Mouse (Mus musculus) left cerebral cortex, adult 11 months (tissue): ENCODE results near the gene 0610010K14Rik.

Experiments used
- DNase-seq: peaks from one replicate; pipeline ENCODE4 v3.0.0; 2022; ENCODE audit warnings: low spot score

The 0610010K14Rik gene

GRCm38 (mm10) chr11:70234497-70234896 lies 3.2 kb downstream of the 0610010K14Rik start:
- DNase-seq = no peak

DNA sequence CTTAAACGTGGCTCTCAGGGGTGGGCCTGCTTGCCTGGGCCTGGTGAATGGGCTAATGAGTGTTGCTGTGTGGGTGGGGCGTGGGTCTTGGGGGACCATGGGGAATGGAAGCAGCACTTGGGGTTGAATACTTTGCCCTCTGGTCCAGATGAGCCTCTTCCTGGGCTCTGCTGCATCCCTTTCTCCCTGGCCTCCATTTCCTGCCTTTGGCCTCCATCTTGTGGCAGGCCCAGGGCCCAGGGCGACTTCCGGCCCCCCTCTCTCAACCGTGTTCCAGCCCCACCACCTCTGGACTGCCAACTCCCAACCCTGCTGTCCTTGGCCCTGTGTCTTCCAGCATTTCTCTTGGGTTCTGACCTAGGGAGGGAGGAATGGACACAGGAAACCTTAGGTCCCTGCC lies 3.7 kb downstream of the 0610010K14Rik start:
- DNase-seq = no peak

DNA sequence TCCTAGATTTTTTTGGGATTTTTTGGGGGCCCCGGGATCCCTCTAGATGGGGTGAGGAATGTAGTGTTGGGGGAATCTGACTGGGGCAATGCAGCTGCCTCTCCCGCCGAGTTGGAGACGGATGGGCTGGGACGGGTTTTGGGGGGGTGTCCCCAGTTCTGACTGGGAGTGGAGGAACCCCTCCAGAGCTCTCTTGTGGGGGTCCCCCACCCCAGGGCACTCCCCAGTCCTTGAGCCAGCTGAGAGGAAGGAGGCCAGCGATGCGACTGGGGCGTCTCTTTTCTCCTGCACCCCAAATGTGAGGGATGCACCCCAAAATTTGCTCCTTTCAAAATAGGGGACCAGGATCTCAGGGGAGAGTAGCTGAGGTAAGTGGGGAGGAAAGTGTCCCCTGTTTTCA lies 4.7 kb downstream of the 0610010K14Rik start:
- DNase-seq = no peak

- no peak for DNase-seq
Measured at GRCm38 (mm10) chr11:70232546-70232945, 5.2 kb downstream of the 0610010K14Rik start.

DNA sequence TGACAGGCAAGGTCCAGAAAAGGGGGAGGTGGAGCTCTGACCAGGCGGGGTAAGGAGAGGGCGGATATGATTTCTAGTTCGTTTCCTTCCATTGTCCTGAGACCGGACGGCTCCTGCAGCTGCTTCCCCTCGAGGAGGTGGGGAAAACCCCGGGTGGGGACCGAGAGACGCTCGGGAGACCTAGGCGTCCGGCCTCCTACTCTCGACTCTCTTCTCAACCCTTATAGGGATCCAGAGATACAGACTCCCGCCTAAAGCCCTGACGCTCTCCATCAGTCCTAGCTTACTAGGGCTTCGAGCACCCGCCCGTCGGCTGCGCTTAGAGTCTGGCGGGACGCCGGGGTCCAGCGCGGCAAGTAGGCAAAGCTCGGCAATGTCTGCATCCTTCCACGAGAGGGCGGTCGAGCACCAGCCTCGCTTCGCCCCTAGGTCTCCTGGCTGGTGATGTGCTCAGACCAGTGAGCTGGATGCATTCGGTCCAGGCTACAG lies 7.4 kb downstream of the 0610010K14Rik start:
- no peak for DNase-seq

- no peak for DNase-seq
Measured at GRCm38 (mm10) chr11:70229260-70230010, 8.3 kb downstream of the 0610010K14Rik start, which contains the start of gene Bcl6b. TSS of gene Bcl6b (minus strand) at chr11:70229798.

DNA sequence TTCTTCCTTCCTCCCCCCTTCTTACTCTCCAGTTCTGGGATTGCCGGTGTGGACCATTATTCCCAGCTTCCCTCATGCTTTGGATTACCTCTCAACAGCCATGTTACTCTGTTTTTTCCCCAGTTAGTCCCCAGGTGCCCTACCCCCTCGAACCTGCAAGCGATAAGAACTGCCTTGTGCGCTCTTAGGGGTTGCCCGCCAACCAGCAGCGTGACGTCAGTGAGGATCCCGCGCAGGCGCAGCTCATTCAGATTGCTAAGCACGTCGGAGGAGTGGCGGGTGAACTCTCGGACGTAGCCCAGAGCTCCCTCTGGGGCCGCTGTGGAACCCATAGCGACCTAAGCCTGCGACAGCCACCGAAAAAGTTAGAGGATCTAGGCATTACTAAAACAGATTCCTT lies 8.9 kb downstream of the 0610010K14Rik start:
- DNase-seq = no peak

- no peak for DNase-seq
Measured at GRCm38 (mm10) chr11:70227661-70228245, 10.0 kb downstream of the 0610010K14Rik start.

DNA sequence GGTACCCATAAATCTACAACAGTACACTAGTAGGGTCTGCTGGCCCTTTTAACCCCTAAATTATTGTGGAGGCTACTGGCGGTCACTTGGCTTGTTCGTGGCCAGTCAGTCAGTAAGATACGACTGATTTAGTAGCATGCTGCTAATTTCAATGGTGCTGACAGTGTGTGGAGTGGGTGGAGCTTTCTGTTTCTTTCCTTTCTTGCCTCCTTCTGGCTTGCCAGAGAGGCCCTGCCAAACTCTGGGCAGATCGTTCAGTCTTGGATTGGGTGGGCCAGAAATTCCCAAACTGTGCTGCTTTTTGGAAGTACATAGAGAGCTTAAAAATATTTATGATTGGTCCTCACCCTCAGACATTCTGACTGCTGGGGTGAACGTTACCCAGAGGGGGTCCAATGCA lies 10.6 kb downstream of the 0610010K14Rik start:
- no peak for DNase-seq

DNA sequence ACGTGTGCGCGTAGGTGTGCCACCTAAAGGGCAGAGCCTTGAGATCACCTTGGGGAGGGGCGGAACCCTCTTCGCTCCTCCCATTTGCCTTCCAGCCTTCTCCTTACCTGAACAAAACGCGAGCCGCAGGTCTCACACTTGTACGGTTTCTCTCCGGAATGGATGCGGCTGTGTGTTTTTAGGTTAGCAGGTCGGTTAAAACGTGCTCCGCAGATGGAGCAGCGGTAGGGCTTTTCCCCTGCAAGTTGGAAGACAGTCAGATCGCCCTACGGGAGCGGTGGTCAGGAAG lies 11.2 kb downstream of the 0610010K14Rik start:
- DNase-seq = no peak

DNA sequence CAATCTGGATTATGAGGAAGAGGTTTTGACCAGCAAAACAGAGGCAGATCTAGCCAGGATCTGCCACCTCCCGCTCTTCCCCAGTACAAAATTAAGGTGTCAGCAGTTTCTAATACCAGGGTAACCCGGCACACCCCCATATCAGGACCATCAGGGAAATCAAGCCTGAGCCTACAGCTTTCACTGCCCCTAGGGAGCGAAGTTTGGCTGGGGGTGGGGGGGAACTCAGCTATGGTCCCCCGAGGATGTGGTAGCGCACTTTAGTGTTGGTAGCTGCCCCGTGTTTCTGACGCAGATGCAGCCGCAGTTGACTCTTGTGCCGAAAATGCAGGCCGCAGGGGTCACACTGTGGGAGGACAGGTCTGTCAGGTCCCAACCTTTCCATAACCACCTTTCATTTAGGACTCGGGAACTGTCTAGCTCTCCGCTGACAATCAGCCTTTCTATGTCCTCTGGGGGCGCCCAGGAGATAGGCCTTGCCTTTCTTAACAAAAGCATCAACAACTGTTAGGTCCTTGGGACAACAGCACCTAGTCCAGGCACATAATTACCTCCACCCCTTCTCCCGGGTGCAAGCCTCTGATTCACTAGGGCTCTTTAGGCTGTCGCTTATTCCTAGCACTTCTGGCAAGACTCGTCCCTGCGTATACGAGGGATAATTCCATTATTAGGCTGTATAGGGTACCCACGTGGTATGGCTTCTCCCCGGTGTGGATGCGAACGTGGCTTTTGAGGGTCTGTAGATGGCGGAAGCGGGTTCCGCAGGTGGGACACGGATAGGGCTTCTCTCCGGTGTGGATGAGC lies 11.7 kb downstream of the 0610010K14Rik start:
- no peak for DNase-seq

DNA sequence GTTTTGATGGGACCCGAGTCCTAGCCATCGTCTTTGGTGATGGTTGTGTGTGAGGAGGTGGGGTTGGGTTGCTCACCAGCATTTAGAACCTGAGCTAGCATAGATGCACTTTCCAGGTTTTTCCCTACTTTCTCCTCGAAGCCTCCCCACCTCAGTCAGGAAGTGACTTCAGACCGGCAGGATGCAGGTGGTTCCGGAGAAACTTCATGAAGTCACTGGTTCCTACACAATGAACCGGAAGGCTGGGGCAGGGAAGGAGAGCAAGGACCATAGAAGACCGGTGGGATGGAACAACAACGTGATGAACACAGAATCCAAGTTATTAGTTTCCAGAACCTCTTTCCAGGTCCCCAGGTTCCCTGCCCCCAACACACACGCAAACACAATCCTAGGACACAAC lies 14.0 kb downstream of the 0610010K14Rik start:
- DNase-seq = no peak

DNA sequence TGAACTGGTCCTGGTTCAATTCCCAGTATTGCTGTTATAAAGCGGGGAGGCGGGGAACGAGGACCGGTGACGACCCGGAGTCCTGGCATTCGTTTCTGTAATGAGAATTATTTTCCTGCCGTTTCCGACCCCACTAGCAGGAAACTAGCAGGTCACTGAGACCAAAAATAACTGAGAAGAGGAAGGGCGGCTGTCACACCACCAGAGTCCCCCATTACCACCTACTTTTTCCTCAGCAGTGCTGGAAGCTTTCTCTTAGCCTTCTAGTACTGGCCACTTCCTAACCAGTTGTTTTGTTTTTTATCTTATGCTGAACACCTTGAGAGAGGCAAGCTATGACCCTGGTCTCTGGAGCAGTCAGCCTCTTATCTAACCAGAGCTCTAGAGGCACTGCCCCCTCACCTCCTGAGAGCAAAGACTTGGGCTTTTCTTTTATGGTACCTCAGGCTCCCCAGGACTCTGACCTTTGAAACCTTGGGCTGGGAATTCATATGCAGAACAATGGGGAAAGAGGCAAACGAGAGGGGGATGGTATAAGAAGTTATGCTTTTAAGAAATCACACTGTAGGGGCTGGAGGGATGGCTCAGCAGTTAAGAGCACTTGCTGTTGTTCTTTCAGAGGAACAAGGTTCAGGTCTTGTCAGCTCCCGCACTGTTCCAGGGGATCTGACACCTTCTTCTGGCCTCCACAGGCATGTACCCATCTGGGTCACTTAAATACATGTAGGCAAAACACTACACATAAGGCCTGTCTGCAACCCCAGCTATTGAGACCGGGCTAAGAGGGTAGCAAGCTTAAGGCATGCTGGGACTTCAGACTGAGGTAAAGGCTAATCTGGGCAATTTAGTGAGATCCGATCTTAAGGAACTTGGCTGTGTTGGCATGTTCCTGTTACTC lies 15.9 kb downstream of the 0610010K14Rik start:
- no peak for DNase-seq

DNA sequence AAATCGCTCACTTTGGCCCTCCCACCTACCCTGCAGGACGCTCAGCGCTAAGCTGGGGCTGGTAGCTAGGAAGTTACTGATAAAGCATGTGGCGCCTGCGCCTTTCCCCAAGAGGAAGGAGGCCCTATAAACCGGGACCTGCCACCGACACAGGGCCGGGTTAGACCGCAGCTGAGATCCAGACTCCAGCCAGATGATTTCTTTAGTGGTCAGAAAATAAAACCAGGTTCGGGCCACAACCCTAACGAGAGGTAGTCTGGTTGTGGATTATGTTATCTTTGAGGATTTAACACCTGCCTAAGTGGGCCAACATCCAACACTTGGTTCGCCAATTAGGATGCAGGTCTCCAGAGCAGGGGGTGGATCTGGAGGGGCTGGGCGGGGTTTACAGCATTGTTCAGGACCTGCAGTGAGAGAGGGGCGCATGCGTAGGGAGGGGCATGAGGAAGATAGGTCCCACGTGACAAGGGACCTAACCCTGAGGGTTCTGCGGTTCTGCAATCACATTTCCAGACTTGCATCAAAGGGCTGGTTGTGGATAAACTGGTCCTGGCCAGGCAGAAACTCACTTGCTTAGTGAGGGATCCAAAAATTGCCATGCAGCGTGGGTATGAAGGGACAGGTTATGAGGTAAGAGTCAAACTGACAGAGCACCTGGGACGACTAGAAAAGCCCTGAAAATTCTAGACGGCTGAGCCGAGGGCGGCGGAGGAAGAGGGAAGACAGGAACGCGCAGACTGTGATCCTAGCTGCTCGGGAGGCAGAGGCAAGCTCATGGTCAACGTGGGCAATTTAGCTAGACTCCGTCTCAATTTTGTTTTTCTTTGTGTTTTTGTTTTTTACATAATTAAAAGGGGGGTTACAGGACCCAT lies 16.7 kb downstream of the 0610010K14Rik start, which contains the start of gene Slc16a13:
Gene Slc16a13 (minus strand): TSS at position 334 of the 872 bp plus-strand sequence.
- DNase-seq = peak; percentile 95

GRCm38 (mm10) chr11:70220323-70220722 lies 17.4 kb downstream of the 0610010K14Rik start:
- DNase-seq = no peak

- no peak for DNase-seq
Measured at GRCm38 (mm10) chr11:70219873-70220272, 17.8 kb downstream of the 0610010K14Rik start.

GRCm38 (mm10) chr11:70218741-70219470 lies 18.8 kb downstream of the 0610010K14Rik start:
- no peak for DNase-seq

- DNase-seq = no peak
Measured at GRCm38 (mm10) chr11:70218039-70218438, 19.7 kb downstream of the 0610010K14Rik start.

GRCm38 (mm10) chr11:70216103-70216502 lies 21.6 kb downstream of the 0610010K14Rik start:
- no peak for DNase-seq

- DNase-seq = no peak
Measured at GRCm38 (mm10) chr11:70215301-70215700, 22.4 kb downstream of the 0610010K14Rik start.
